Mouse (Mus musculus) liver, embryonic 11.5 days (tissue): ENCODE data around the gene Fsd1. TPM values are rescaled to one million over a fixed set of nuclear protein-coding genes. Genes with fewer than 3 reads are reported as not detected.
A peak's percentile ranks its signal among the peaks of the same experiment; 100 is the strongest.

ENCODE experiments used
- ATAC-seq: fragments of 200-750 bp; cut with Nextera tagmentation; replicated peaks from 2 replicates; pipeline ENCODE4 v1.8.0; 2017; ENCODE audit warnings: moderate number of reproducible peaks, mild to moderate bottlenecking, moderate TSS enrichment, moderate library complexity; ENCODE audit not compliant: low FRiP score
- DNase-seq: peaks from one replicate; pipeline ENCODE4 v3.0.0-alpha.2; 2017; ENCODE audit warnings: low spot score
- H3K27ac ChIP-seq: fragments of 300-500 bp; sonication (generic); 2 replicates; pipeline ENCODE4 v1.5.1; 2014; ENCODE audit warnings: mild to moderate bottlenecking, low read depth, low read length, control low read depth
- H3K27me3 ChIP-seq: fragments of 300-500 bp; sonication (generic); replicated peaks from 2 replicates; pipeline ENCODE4 v1.6.1; 2014; ENCODE audit warnings: low read length, mixed read lengths; ENCODE audit not compliant: control insufficient read depth, insufficient read depth
- H3K36me3 ChIP-seq: fragments of 300-500 bp; sonication (generic); 2 replicates; pipeline ENCODE4 v1.6.1; 2014; ENCODE audit warnings: mild to moderate bottlenecking, low read length, moderate library complexity, mixed read lengths; ENCODE audit not compliant: control insufficient read depth, insufficient read depth
- H3K4me1 ChIP-seq: fragments of 300-500 bp; sonication (generic); replicated peaks from 2 replicates; pipeline ENCODE4 v1.6.1; 2014; ENCODE audit warnings: low read length, mixed read lengths; ENCODE audit not compliant: control insufficient read depth, insufficient read depth
- H3K4me2 ChIP-seq: fragments of 300-500 bp; sonication (generic); 2 replicates; pipeline ENCODE4 v1.6.1; 2014; ENCODE audit warnings: mild to moderate bottlenecking, control low read depth, moderate library complexity
- H3K4me3 ChIP-seq: fragments of 300-500 bp; sonication (generic); 2 replicates; pipeline ENCODE4 v1.5.1; 2014; ENCODE audit warnings: low read depth, low read length, control low read depth
- H3K9ac ChIP-seq: fragments of 300-500 bp; sonication (generic); 2 replicates; pipeline ENCODE4 v1.6.1; 2014; ENCODE audit warnings: low read depth, low read length, control low read depth
- H3K9me3 ChIP-seq: fragments of 300-500 bp; sonication (generic); 2 replicates; pipeline ENCODE4 v1.6.1; 2016; ENCODE audit warnings: low read length, inconsistent platforms, mixed read lengths; ENCODE audit not compliant: control insufficient read depth
- whole genome bisulfite sequencing: fragments of 180-500 bp; shearing (Covaris S2); extraction: QIAGEN DNeasy Blood & Tissue Kit; methylation state at CpG from one replicate; pipeline ENCODE4 v1.1.7; 2014; 5-methylcytosine and 5-hydroxymethylcytosine counted together
- polyA plus RNA-seq: library from polyadenylated mRNA; unstranded; fragments of >200 nt; fragmentation: Nextera tagmentation; extraction: Ambion mirVana; gene quantifications from 2 replicates; pipeline ENCODE4 v1.2.1, GENCODE M21; 2014

Fsd1 gene
- polyA plus RNA-seq, 1 experiment from 2014 or later, result 6.4 TPM

DNA sequence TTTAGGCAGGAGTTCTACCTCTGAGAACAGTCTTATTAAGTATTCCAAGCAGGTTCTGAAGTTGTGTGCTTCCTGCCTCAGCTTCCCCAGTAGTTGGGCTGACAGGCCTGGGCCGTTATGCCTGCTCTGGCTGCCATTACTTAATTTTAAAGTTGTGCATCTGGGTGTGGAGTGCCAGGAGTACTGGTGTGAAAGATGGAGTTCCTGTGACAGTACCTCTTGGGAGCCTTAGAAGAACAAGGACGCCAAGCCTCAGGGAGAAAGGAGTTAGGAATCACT lies 23.6 kb downstream of the Fsd1 start:
- Histone ChIP-seq H3K4me1 (peaks cover 17% of the 10 kb centered on the region), H3K9ac (0 out of 2 replicates have a peak overlapping the region, but pooled peaks have one; percentile 64), H3K36me3 (peaks cover 7% of the 10 kb centered on the region), H3K27me3 (0 out of 2 replicates have a peak, but pooled peaks cover 2% of the 10 kb centered on the region), H3K4me2 (peak overlapping the region; percentile 99), H3K27ac (no peak overlapping the region), H3K9me3 (no peaks in the 10 kb centered on the region), H3K4me3 (peak overlapping the region; percentile 83)
- WGBS, result 36% methylated on average over 2 of the region's 2 CpGs
- DNase-seq, result no peak
- no peak for ATAC-seq

DNA sequence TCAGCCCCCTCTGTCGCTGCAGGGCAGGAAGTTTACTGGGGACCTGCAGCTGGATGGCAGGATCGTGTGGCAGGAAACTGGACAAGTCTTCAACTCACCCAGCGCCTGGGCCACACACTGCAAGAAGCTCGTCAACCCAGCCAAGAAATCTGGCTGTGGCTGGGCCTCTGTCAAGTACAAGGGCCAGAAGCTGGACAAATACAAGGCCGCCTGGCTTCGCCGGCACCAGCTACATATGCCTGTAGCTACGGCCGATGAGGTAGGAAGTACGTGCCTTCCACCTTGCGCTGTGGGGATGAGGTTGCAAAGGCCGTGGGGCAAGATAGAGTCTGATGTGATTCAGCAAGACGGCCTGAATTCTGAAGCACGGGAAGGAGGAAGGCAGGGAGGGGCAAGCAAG lies 23.9 kb downstream of the Fsd1 start:
- Histone ChIP-seq H3K9me3 (no peaks in the 10 kb centered on the region), H3K9ac (no peak overlapping the region), H3K4me1 (peaks cover 17% of the 10 kb centered on the region), H3K27me3 (no peaks in the 10 kb centered on the region), H3K27ac (no peak overlapping the region), H3K36me3 (peaks cover 10% of the 10 kb centered on the region), H3K4me3 (peak overlapping the region; percentile 83), H3K4me2 (peak overlapping the region; percentile 99)
- 66% methylated on average over 14 of the region's 14 CpGs for WGBS
- DNase-seq (no peak), ATAC-seq (no peak)

DNA sequence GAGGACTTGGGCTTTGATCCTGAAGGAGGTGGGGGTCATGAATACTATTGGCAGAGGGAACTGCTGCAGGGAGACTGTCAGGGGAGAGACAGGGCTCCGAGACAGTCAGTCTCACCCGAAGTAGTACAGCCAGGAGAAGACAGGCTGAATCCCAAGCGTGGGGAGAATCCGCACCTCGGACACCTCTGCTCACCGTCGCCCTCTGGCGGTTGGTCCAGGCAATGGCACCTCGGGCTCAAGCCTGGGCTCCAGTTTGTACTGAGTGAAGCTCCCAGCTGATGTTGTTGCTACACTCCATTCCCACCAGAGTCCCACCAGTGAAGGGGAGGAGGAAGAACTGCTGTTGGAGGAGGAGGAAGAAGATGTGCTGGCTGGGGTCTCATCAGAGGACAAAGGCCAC lies 24.4 kb downstream of the Fsd1 start:
- Histone ChIP-seq H3K4me3 (peak overlapping the region; percentile 83; the same call in 1 of the 2 replicates), H3K4me1 (peaks cover 17% of the 10 kb centered on the region), H3K9ac (no peak overlapping the region), H3K9me3 (no peaks in the 10 kb centered on the region), H3K36me3 (peaks cover 15% of the 10 kb centered on the region), H3K4me2 (peak overlapping the region; percentile 99), H3K27ac (no peak overlapping the region), H3K27me3 (no peaks in the 10 kb centered on the region)
- DNase-seq (peak; percentile 75), ATAC-seq (no peak)
- 6% methylated on average over 9 of the region's 9 CpGs for WGBS

DNA sequence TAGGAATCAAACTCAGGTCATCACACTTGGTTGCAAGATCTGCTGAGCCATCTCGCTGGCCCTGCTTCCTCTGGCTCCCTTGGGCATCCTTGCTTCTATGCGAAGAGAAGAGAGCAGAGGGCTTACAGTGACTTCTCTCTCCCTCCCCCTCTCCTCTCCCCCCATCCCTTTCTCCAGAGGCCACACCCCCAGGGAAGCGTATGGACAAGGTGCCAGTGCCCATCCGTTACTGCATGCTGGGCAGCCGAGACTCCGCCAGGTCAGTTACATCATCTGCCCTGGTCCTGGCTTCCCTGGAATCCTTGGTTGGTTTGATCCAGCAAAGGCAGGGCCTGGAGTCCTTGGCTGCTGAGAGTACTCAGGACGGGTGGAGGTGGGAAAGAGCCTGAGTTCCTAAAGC lies 25.1 kb downstream of the Fsd1 start:
- no peak for ATAC-seq
- H3K36me3 ChIP-seq, result peaks cover 22% of the 10 kb centered on the region
- H3K4me2 ChIP-seq, result no peak overlapping the region
- peaks cover 17% of the 10 kb centered on the region for H3K4me1 ChIP-seq
- no peaks in the 10 kb centered on the region for H3K27me3 ChIP-seq
- H3K9me3 ChIP-seq, result no peaks in the 10 kb centered on the region
- no peak overlapping the region for H3K9ac ChIP-seq
- no peak overlapping the region for H3K4me3 ChIP-seq
- 87% methylated on average over 7 of the region's 7 CpGs for WGBS
- no peak overlapping the region for H3K27ac ChIP-seq
- no peak for DNase-seq

DNA sequence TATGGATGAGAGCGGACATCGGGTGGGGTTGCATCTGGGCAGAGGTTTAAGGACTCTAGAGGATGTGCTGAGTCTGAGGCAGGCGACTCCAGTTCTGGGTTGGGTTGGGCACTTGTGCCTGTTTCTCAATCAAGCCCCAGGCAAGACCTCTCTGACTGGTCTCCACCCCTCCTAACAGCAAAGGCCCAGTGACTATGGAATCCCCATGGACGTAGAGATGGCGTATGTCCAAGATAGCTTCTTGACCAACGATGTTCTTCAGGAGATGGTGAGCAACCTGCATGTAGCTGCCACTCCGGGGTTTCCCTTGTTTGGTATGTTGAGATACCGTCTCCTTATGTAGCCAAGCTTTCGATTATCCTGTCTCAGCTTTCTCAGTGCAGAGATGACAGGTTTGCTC lies 29.0 kb downstream of the Fsd1 start:
- ATAC-seq, result no peak
- H3K27ac ChIP-seq, result no peak overlapping the region
- no peak overlapping the region for H3K4me2 ChIP-seq
- 90% methylated on average over 9 of the region's 9 CpGs for WGBS
- no peak overlapping the region for H3K4me3 ChIP-seq
- peaks cover 39% of the 10 kb centered on the region for H3K36me3 ChIP-seq
- H3K27me3 ChIP-seq, result no peaks in the 10 kb centered on the region
- H3K4me1 ChIP-seq, result peaks cover 3% of the 10 kb centered on the region
- no peak for DNase-seq
- H3K9me3 ChIP-seq, result no peaks in the 10 kb centered on the region
- no peak overlapping the region for H3K9ac ChIP-seq

DNA sequence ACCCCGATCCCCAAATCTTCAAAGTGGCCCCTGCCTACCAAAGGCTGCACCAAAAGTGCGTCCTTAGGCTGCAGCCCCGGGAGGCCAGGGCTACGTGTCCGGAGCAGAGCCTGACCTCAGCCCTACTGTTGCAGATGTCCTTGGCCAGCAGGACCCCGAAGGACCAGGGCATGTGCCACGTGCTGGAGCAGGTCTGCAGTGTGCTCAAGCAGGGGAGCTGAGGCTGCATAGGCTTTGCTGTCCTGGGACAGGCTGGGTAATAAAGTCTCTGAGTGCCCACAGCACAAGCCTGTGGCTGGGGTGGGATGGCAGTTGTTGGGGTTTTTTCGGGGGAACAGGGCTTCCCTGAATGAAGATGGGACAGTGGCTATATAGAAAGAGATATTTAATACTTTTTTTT lies 30.1 kb downstream of the Fsd1 start:
- WGBS, result 90% methylated on average over 8 of the region's 8 CpGs
- peaks cover 41% of the 10 kb centered on the region for H3K36me3 ChIP-seq
- DNase-seq, result no peak
- H3K4me3 ChIP-seq, result no peak overlapping the region
- no peak overlapping the region for H3K4me2 ChIP-seq
- H3K27me3 ChIP-seq, result no peaks in the 10 kb centered on the region
- no peak for ATAC-seq
- H3K27ac ChIP-seq, result no peak overlapping the region
- H3K4me1 ChIP-seq, result no peaks in the 10 kb centered on the region
- H3K9ac ChIP-seq, result no peak overlapping the region
- H3K9me3 ChIP-seq, result no peaks in the 10 kb centered on the region

DNA sequence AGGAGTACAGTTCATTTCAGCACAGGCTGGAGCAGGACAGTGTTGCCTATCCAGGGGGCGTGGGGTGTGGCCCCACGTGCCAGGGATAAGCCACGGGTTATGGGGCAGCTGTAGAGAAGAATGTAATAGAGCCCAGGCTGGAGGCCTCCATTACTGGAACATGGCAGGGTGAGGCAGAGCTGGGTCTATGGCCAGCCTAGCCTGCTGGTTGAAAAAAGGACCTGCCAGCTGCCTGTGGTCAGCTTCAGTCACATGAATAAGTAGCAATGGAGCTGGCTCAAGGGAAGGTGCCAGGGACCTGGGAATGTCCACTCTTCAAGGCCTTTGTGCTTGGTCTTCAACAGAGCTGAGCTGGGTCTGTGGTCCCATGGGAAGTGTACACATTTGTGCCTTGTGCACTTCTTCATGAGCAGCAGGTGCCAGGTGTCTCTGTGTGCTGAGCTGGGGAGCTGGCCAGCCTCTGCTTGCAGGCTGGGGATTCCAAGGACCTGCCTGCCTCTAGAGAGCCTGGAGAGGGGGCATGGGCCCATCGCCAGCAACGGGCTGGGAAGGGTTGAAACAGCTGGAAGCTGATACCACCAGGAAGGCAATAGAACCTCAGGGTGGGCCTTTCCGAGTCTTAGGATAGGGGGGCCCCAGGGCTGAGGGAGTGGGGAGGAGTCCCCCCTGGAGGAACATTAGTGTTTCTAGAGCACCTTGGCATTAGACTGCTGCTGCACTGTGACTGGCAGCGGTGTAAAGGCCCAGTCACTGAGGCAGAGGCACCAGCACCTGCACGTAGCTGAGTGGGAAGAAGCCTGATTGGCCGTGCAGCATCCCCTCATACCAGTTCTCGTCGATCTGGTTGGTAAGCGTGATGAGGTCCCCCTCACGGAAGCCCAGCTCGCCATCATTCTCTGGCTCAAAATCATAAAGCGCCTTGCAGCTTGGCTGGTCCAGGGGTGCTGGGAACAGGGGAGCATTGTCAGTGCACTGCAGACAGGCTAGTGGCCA lies 30.8 kb downstream of the Fsd1 start:
- no peaks in the 10 kb centered on the region for H3K9me3 ChIP-seq
- no peak overlapping the region for H3K27ac ChIP-seq
- DNase-seq, result no peak
- H3K27me3 ChIP-seq, result no peaks in the 10 kb centered on the region
- 85% methylated on average over 15 of the region's 15 CpGs for WGBS
- peaks cover 41% of the 10 kb centered on the region for H3K36me3 ChIP-seq
- H3K4me1 ChIP-seq, result no peaks in the 10 kb centered on the region
- no peak overlapping the region for H3K4me3 ChIP-seq
- no peak overlapping the region for H3K4me2 ChIP-seq
- H3K9ac ChIP-seq, result no peak overlapping the region
- no peak for ATAC-seq

DNA sequence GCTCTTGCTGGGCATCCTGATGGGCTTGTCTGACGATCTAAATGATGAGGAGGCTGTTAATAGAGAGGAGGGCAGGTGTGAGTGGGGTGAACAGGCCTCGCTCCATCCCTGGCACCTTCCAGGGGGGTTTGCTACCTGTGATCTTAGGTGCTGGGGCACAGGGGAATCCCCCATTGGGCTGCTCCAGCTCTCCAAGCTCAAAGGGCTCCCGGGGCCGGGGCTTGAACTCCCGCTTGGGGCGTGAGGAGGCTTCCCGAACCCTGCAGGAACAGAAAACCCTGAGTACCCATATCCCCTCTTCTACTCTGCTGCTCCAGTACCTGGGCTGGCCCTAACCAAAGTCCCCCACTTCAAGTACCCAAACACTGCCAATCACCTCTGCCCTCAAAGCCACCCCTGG lies 31.5 kb downstream of the Fsd1 start:
- no peak overlapping the region for H3K4me2 ChIP-seq
- H3K4me1 ChIP-seq, result peaks cover 4% of the 10 kb centered on the region; the same call in 1 of the 2 replicates
- no peak for ATAC-seq
- no peaks in the 10 kb centered on the region for H3K9me3 ChIP-seq
- DNase-seq, result no peak
- H3K4me3 ChIP-seq, result no peak overlapping the region
- H3K9ac ChIP-seq, result no peak overlapping the region
- peaks cover 41% of the 10 kb centered on the region for H3K36me3 ChIP-seq
- H3K27ac ChIP-seq, result no peak overlapping the region
- WGBS, result 88% methylated on average over 7 of the region's 7 CpGs
- H3K27me3 ChIP-seq, result no peaks in the 10 kb centered on the region
